Mouse (Mus musculus) limb, embryonic 11.5 days (tissue): ENCODE measurements around the gene Cfap99. TPM values are rescaled to one million over a fixed set of nuclear protein-coding genes. Genes with fewer than 3 reads are reported as not detected.

Experiments used
- ATAC-seq: fragments of 200-750 bp; cut with Nextera tagmentation; 2 replicates; pipeline ENCODE4 v1.8.0; 2017; ENCODE audit warnings: low read depth; ENCODE audit not compliant: insufficient number of reproducible peaks, low FRiP score, low TSS enrichment
- DNase-seq: peaks from one replicate; pipeline ENCODE4 v3.0.0-alpha.2; 2015; ENCODE audit warnings: low spot score
- H3K27ac ChIP-seq: fragments of 300-500 bp; sonication (generic); replicated peaks from 2 replicates; pipeline ENCODE4 v1.5.1; 2014; ENCODE audit warnings: low read depth, mild to moderate bottlenecking, low read length
- H3K27me3 ChIP-seq: fragments of 300-500 bp; sonication (generic); 2 replicates; pipeline ENCODE4 v1.6.1; 2014; ENCODE audit warnings: mild to moderate bottlenecking, low read length, mixed read lengths; ENCODE audit not compliant: control insufficient read depth, insufficient read depth
- H3K36me3 ChIP-seq: fragments of 300-500 bp; sonication (generic); 2 replicates; pipeline ENCODE4 v1.6.1; 2014; ENCODE audit warnings: mild to moderate bottlenecking, low read length, moderate library complexity, mixed read lengths; ENCODE audit not compliant: control insufficient read depth, insufficient read depth
- H3K4me1 ChIP-seq: fragments of 300-500 bp; sonication (generic); 2 replicates; pipeline ENCODE4 v1.6.1; 2014; ENCODE audit warnings: low read length, mixed read lengths; ENCODE audit not compliant: control insufficient read depth, insufficient read depth
- H3K4me2 ChIP-seq: fragments of 300-500 bp; sonication (generic); 2 replicates; pipeline ENCODE4 v1.6.1; 2014; ENCODE audit warnings: low read depth, mild to moderate bottlenecking, moderate library complexity; ENCODE audit not compliant: severe bottlenecking
- H3K4me3 ChIP-seq: fragments of 300-500 bp; sonication (generic); 2 replicates; pipeline ENCODE4 v1.5.1; 2014; ENCODE audit warnings: low read depth, low read length
- H3K9ac ChIP-seq: fragments of 300-500 bp; sonication (generic); 2 replicates; pipeline ENCODE4 v1.6.1; 2014; ENCODE audit warnings: mild to moderate bottlenecking, low read length
- H3K9me3 ChIP-seq: fragments of 300-500 bp; sonication (generic); 2 replicates; pipeline ENCODE4 v1.6.1; 2016; ENCODE audit warnings: low read length; ENCODE audit not compliant: control insufficient read depth
- WGBS: fragments of 180-500 bp; shearing (Covaris S2); extraction: QIAGEN DNeasy Blood & Tissue Kit; methylation state at CpG from one replicate; pipeline ENCODE4 v1.1.7; 2014; 5-methylcytosine and 5-hydroxymethylcytosine counted together
- polyA plus RNA-seq: library from polyadenylated mRNA; unstranded; fragments of >200 nt; fragmentation: Nextera tagmentation; extraction: Ambion mirVana; gene quantifications from 2 replicates; pipeline ENCODE4 v1.2.1, GENCODE M21; 2014

Gene Cfap99
- polyA plus RNA-seq, 1 experiment from 2014 or later: not detected

GRCm38 (mm10) chr5:34295141-34295540 lies 6.7 kb downstream of the Cfap99 start:
- Histone ChIP-seq H3K4me2 (no peak overlapping the region), H3K36me3 (no peaks in the 10 kb centered on the region), H3K27ac (no peak overlapping the region), H3K4me3 (no peak overlapping the region), H3K9me3 (no peaks in the 10 kb centered on the region), H3K9ac (no peak overlapping the region), H3K4me1 (no peaks in the 10 kb centered on the region), H3K27me3 (no peaks in the 10 kb centered on the region)
- DNase-seq (no peak), ATAC-seq (no peak)
- WGBS: 84% methylated on average over 2 of the region's 2 CpGs

GRCm38 (mm10) chr5:34298061-34298460 lies 9.7 kb downstream of the Cfap99 start:
- Histone ChIP-seq H3K36me3 (no peaks in the 10 kb centered on the region), H3K27me3 (no peaks in the 10 kb centered on the region), H3K4me1 (no peaks in the 10 kb centered on the region), H3K9me3 (no peaks in the 10 kb centered on the region), H3K4me2 (no peak overlapping the region), H3K9ac (no peak overlapping the region), H3K4me3 (no peak overlapping the region), H3K27ac (no peak overlapping the region)
- ATAC-seq: no peak
- WGBS: 47% methylated on average over 4 of the region's 4 CpGs
- no peak for DNase-seq

DNA sequence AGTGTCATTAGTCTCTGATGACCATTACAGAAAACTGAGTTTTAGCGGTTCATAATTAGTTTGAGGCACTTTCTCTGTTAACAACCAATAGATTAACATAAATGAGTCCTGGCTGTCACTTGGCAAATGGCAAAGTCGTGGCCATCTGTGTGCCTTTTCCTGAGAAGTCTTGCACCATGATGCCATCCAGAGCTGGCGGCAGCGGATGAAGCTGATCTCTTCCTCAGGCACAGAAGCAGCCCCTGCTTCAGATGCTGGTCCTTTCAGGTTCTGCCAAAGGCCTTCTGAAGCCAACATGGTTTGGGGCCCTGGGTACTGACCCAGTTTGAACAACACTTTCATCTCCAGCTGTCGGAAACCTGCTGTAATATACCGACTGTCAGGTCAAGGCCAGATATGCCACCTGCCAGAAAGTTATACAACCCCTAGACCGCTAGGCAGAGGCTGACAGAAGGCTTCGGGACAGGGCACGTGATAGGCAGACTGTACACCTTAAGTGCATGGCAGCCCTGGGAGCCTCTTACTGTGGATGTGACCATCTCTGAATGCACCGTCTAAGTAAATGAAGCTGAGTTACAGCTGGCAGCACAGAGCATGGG lies 10.6 kb downstream of the Cfap99 start:
- H3K9ac ChIP-seq: no peak overlapping the region
- no peaks in the 10 kb centered on the region for H3K9me3 ChIP-seq
- 82% methylated on average over 10 of the region's 10 CpGs for WGBS
- H3K27ac ChIP-seq: no peak overlapping the region
- no peaks in the 10 kb centered on the region for H3K27me3 ChIP-seq
- no peaks in the 10 kb centered on the region for H3K4me1 ChIP-seq
- DNase-seq (no peak), ATAC-seq (no peak)
- no peak overlapping the region for H3K4me3 ChIP-seq
- H3K36me3 ChIP-seq: no peaks in the 10 kb centered on the region
- H3K4me2 ChIP-seq: no peak overlapping the region

GRCm38 (mm10) chr5:34302377-34302776 lies 14.0 kb downstream of the Cfap99 start:
- H3K27me3 ChIP-seq: no peaks in the 10 kb centered on the region
- no peak overlapping the region for H3K4me2 ChIP-seq
- H3K9me3 ChIP-seq: no peaks in the 10 kb centered on the region
- no peak for ATAC-seq
- no peak overlapping the region for H3K27ac ChIP-seq
- WGBS: 77% methylated on average over 7 of the region's 7 CpGs
- no peak overlapping the region for H3K9ac ChIP-seq
- H3K4me3 ChIP-seq: no peak overlapping the region
- DNase-seq: no peak
- no peaks in the 10 kb centered on the region for H3K4me1 ChIP-seq
- H3K36me3 ChIP-seq: no peaks in the 10 kb centered on the region

GRCm38 (mm10) chr5:34309016-34309415 lies 20.6 kb downstream of the Cfap99 start:
- H3K9ac ChIP-seq: no peak overlapping the region
- H3K9me3 ChIP-seq: no peaks in the 10 kb centered on the region
- H3K4me1 ChIP-seq: no peaks in the 10 kb centered on the region
- no peak for DNase-seq
- 78% methylated on average over 3 of the region's 3 CpGs for WGBS
- H3K36me3 ChIP-seq: no peaks in the 10 kb centered on the region
- ATAC-seq: no peak
- H3K27ac ChIP-seq: no peak overlapping the region
- no peaks in the 10 kb centered on the region for H3K27me3 ChIP-seq
- no peak overlapping the region for H3K4me2 ChIP-seq
- no peak overlapping the region for H3K4me3 ChIP-seq

DNA sequence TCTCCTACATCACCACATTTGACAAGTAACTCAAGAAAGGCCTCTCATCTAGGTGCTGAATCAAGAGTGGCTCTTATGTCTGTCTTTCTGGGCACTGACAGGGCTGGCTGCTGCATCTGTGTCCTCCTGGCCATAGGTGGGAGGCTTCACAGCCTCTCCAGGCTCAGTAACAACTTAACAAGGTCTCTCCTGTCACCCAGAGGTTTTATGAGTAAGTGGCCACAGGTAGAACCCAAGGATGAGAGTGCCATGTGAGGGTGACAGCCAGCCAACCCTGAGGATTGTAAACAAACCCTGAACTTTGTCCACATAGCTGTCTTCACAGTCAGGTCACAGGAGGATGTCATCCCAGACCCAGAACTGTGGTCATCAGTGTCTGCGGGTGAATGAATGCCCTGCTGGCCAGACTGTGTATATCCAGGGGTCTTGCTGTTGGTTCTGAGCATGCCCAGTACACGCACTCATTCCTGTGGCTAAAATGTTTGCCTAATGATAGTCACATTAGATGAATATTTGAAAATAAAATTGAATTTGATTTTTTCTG lies 31.2 kb downstream of the Cfap99 start:
- Histone ChIP-seq H3K4me3 (no peak overlapping the region), H3K27ac (no peak overlapping the region), H3K4me1 (no peaks in the 10 kb centered on the region), H3K9me3 (no peaks in the 10 kb centered on the region), H3K4me2 (no peak overlapping the region), H3K36me3 (no peaks in the 10 kb centered on the region), H3K27me3 (no peaks in the 10 kb centered on the region), H3K9ac (no peak overlapping the region)
- 74% methylated on average over 2 of the region's 2 CpGs for WGBS
- DNase-seq (no peak), ATAC-seq (no peak)

DNA sequence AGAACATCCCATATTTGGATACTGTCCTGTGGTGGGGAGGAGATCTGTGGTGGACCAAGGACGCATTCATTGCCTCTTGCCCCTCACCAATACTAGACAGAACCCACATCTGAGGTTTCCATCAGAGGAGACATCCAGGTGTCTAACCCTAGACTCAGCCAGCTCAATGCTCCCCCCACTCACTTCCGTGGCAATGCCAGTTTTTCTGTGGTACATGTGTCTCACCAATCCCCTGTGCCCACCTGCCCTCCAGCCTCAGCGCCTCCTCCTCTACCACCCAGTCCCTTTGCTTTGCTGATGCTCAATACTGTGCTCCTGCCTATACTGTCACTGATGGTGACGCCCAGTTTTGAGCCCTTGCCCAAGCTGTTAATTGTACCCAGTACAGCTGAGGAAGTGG lies 32.8 kb downstream of the Cfap99 start:
- Histone ChIP-seq H3K27ac (no peak overlapping the region), H3K27me3 (no peaks in the 10 kb centered on the region), H3K36me3 (no peaks in the 10 kb centered on the region), H3K4me1 (no peaks in the 10 kb centered on the region; the same call in 1 of the 2 replicates), H3K4me2 (no peak overlapping the region), H3K9me3 (no peaks in the 10 kb centered on the region), H3K9ac (no peak overlapping the region), H3K4me3 (no peak overlapping the region)
- no peak for DNase-seq
- ATAC-seq: no peak
- 84% methylated on average over 4 of the region's 4 CpGs for WGBS

DNA sequence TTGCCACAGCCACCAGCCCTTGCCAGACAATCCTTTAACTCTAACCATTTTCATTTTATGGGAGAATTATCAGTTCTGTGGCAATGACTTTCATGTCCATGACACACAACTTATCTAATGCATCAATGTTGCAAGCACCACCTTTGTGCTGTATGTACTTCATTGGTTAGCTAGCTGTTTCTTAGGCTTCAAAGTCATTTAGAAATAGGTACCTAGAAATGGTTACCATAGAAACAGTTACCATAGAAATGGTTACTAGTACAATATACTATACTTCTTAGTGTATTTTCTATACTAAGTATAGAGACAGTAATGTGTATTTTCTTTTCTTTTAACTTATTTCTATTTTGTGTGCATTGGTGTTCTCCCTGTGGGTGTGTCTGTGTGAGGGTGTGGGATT lies 36.9 kb downstream of the Cfap99 start:
- DNase-seq (no peak), ATAC-seq (no peak)
- Histone ChIP-seq H3K4me1 (peaks cover 5% of the 10 kb centered on the region; the same call in 1 of the 2 replicates), H3K9ac (no peak overlapping the region), H3K4me3 (no peak overlapping the region), H3K27me3 (no peaks in the 10 kb centered on the region), H3K4me2 (no peak overlapping the region), H3K27ac (no peak overlapping the region), H3K9me3 (no peaks in the 10 kb centered on the region), H3K36me3 (no peaks in the 10 kb centered on the region)

DNA sequence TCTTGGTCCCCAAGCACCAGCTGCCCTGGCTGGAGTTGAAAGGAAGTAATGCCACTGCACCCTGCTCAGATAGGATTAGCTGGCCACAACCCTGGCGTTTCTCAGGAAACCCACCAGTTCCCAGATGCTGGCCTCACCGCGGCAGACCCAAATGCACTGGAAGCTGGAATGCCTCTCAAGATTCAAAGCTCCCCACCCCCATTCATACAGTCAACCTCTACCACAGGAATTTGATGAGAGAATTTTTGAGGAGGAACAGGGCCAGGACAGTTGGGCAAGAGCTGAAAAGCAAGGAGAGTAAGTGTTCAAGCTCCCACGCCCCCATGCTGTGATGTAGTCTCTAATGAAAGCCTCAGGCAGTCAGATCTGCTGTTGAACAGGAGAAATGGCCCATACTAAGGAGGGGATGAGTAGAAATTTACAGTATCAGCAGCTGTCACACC lies 37.9 kb downstream of the Cfap99 start:
- H3K4me2 ChIP-seq: no peak overlapping the region
- no peak overlapping the region for H3K4me3 ChIP-seq
- no peaks in the 10 kb centered on the region for H3K36me3 ChIP-seq
- no peak for ATAC-seq
- H3K9ac ChIP-seq: no peak overlapping the region
- WGBS: 28% methylated on average over 4 of the region's 4 CpGs
- H3K27ac ChIP-seq: no peak overlapping the region
- peaks cover 5% of the 10 kb centered on the region; the same call in 1 of the 2 replicates for H3K4me1 ChIP-seq
- H3K27me3 ChIP-seq: no peaks in the 10 kb centered on the region
- no peaks in the 10 kb centered on the region for H3K9me3 ChIP-seq
- peak; percentile 41 for DNase-seq
